Mouse (Mus musculus) lung, embryonic 16.5 days (tissue): Measurements from ENCODE around the gene Dennd4a. TPM values are rescaled to one million over a fixed set of nuclear protein-coding genes. Genes with fewer than 3 reads are reported as not detected.

ENCODE experiments used
- ATAC-seq: fragments of 200-750 bp; cut with Nextera tagmentation; 2 replicates; pipeline ENCODE4 v1.8.0; 2017; ENCODE audit warnings: low read depth, mild to moderate bottlenecking, moderate library complexity
- H3K27ac ChIP-seq: fragments of 300-500 bp; sonication (generic); 2 replicates; pipeline ENCODE4 v1.5.1; 2014; ENCODE audit warnings: mild to moderate bottlenecking, control low read depth, low read length
- H3K27me3 ChIP-seq: fragments of 300-500 bp; sonication (generic); 2 replicates; pipeline ENCODE4 v1.6.1; 2014; ENCODE audit warnings: low read depth, low read length, mixed read lengths; ENCODE audit not compliant: control insufficient read depth, insufficient read depth
- H3K36me3 ChIP-seq: fragments of 300-500 bp; sonication (generic); 2 replicates; pipeline ENCODE4 v1.6.1; 2014; ENCODE audit warnings: low read length; ENCODE audit not compliant: control insufficient read depth, insufficient read depth
- H3K4me1 ChIP-seq: fragments of 300-500 bp; sonication (generic); replicated peaks from 2 replicates; pipeline ENCODE4 v1.6.1; 2014; ENCODE audit warnings: low read length, mixed read lengths; ENCODE audit not compliant: control insufficient read depth, insufficient read depth
- H3K4me2 ChIP-seq: fragments of 300-500 bp; sonication (generic); 2 replicates; pipeline ENCODE4 v1.6.1; 2014; ENCODE audit warnings: low read depth, low read length, control low read depth
- H3K4me3 ChIP-seq: fragments of 300-500 bp; sonication (generic); 2 replicates; pipeline ENCODE4 v1.5.1; 2014; ENCODE audit warnings: mild to moderate bottlenecking, low read length, control low read depth
- H3K9ac ChIP-seq: fragments of 300-500 bp; sonication (generic); 2 replicates; pipeline ENCODE4 v1.6.1; 2014; ENCODE audit warnings: low read length, control low read depth
- H3K9me3 ChIP-seq: fragments of 300-500 bp; sonication (generic); 2 replicates; pipeline ENCODE4 v1.6.1; 2016; ENCODE audit warnings: low read length; ENCODE audit not compliant: control insufficient read depth
- WGBS: fragments of 180-500 bp; shearing (Covaris S2); extraction: QIAGEN DNeasy Blood & Tissue Kit; methylation state at CpG from one replicate; pipeline ENCODE4 v1.1.7; 2014; 5-methylcytosine and 5-hydroxymethylcytosine counted together
- polyA plus RNA-seq: library from polyadenylated mRNA; unstranded; fragments of >200 nt; fragmentation: Nextera tagmentation; extraction: Ambion mirVana; gene quantifications from 2 replicates; pipeline ENCODE4 v1.2.1, GENCODE M21; 2015

The Dennd4a gene
- polyA plus RNA-seq, 1 experiment from 2014 or later, result 9.0 TPM

DNA sequence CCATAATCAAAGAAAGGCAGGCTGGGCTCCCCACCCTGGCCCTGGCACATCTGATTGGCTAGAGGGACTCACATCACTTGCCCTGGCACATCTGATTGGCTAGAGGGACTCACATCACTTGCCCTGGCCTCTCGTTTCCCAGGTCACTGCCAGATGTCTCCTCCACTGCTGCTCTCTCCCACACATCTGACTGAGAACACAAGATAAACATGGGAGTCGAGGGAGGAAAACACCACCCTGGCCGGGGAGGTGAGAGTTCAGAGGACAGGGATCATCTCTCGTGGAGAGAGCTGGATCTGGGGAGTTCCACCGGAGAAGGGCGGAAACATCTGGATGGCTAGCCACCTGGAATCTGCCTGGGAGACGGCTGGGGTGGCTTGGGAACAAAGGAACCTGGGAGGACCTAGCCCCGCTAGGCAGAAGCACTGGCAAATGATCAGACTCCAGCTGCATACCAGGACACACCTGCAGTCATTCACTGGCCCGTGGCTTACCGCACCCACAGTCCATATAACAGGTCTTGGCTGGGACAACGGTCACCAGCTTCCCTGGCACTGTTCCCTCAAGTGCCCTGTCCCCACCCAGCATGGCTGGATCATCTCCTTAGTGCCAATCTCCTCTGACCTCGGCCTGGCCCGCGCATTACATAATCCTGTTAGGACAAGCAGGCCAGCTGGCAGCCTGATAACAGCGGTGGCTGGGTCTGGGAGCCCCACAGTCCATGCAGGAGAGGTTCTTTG, 123.0 kb downstream of the Dennd4a start:
- 31% methylated on average over 15 of the region's 15 CpGs for WGBS
- Histone ChIP-seq H3K4me2 (no peak overlapping the region), H3K9me3 (no peaks in the 10 kb centered on the region), H3K36me3 (no peaks in the 10 kb centered on the region), H3K9ac (no peak overlapping the region), H3K27me3 (no peaks in the 10 kb centered on the region), H3K4me1 (peaks cover 7% of the 10 kb centered on the region), H3K27ac (peak overlapping the region; percentile 12; the same call in 1 of the 2 replicates), H3K4me3 (no peak overlapping the region)
- ATAC-seq, result peak; percentile 39

DNA sequence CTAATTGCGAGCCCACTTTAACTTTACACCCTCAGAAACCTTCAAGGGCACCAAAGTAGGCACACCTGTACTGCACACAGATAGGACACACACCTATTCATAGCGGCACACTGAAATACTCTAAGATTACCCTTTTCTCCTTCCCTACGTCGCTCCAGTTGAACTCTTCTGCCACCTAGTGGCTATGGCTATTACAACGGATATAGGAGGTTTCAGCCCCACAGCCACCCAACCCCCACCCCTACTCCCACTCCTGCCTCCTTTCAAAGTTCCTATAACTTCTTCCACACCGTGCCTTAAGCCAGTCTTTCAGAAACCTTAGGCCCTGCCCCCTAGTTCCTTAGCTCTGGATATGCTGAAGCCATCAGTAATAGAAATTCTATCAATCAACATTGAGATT, 125.4 kb downstream of the Dennd4a start:
- H3K4me1 ChIP-seq, result peaks cover 15% of the 10 kb centered on the region
- 10% methylated on average over 6 of the region's 6 CpGs for WGBS
- no peak overlapping the region for H3K4me2 ChIP-seq
- ATAC-seq, result no peak
- H3K4me3 ChIP-seq, result no peak overlapping the region
- H3K27me3 ChIP-seq, result no peaks in the 10 kb centered on the region
- no peak overlapping the region for H3K9ac ChIP-seq
- no peaks in the 10 kb centered on the region for H3K36me3 ChIP-seq
- no peaks in the 10 kb centered on the region for H3K9me3 ChIP-seq
- no peak overlapping the region for H3K27ac ChIP-seq

DNA sequence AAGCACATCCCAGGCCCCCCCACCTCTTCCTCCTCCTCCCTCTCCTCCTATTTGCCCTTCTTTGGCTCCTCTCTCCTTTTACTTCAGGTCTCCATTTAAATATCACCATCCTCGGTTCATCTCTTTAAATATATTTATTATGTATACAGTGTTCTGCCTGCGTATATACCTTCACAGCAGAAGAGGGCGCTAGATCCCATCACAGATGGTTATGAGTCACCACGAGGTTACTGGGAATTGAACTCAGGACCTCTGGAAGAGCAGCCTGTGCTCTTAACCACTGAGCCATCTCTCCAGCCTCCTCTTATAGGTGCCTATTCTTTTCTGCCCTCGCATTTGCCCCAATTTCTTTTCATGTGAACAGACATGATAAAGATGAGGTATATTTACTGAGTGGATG, 126.4 kb downstream of the Dennd4a start:
- Histone ChIP-seq H3K27me3 (no peaks in the 10 kb centered on the region), H3K27ac (no peak overlapping the region), H3K4me1 (peaks cover 17% of the 10 kb centered on the region), H3K9me3 (no peaks in the 10 kb centered on the region), H3K9ac (no peak overlapping the region), H3K4me3 (no peak overlapping the region), H3K4me2 (no peak overlapping the region), H3K36me3 (no peaks in the 10 kb centered on the region)
- WGBS, result 53% methylated on average over 5 of the region's 5 CpGs
- ATAC-seq, result no peak

- Histone ChIP-seq H3K4me1 (peaks cover 17% of the 10 kb centered on the region), H3K27me3 (no peaks in the 10 kb centered on the region), H3K4me2 (no peak overlapping the region), H3K4me3 (no peak overlapping the region), H3K27ac (no peak overlapping the region), H3K9ac (no peak overlapping the region), H3K9me3 (no peaks in the 10 kb centered on the region), H3K36me3 (no peaks in the 10 kb centered on the region)
- WGBS, result 65% methylated on average over 5 of the region's 5 CpGs
- no peak for ATAC-seq
Observed at GRCm38 (mm10) chr9:64938535-64938934, 127.4 kb downstream of the Dennd4a start.

GRCm38 (mm10) chr9:64939281-64939680, 128.1 kb downstream of the Dennd4a start:
- Histone ChIP-seq H3K9me3 (no peaks in the 10 kb centered on the region), H3K4me2 (no peak overlapping the region), H3K36me3 (no peaks in the 10 kb centered on the region), H3K4me1 (peaks cover 15% of the 10 kb centered on the region), H3K27me3 (no peaks in the 10 kb centered on the region), H3K27ac (no peak overlapping the region), H3K9ac (0 out of 2 replicates have a peak overlapping the region, but pooled peaks have one; percentile 5), H3K4me3 (no peak overlapping the region)
- WGBS, result 40% methylated on average over 4 of the region's 4 CpGs
- ATAC-seq, result no peak

DNA sequence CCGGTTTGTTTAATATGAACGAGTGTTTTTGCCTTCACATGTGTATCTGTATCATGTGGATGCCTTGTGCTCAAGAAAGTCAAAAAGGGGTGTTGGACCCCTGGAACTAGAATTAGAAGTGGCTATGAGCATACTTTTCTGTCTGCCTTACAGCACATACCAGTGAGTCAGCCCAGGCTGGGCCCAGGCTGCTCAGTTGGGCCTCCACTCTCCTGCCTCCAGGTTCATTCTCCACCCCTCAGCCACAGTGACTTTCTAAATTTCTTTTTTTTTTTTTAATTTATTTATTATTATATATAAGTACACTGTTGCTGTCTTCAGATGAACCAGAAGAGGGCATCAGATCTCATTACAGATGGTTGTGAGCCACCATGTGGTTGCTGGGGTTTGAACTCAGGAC, 128.7 kb downstream of the Dennd4a start:
- Histone ChIP-seq H3K36me3 (no peaks in the 10 kb centered on the region), H3K4me2 (no peak overlapping the region), H3K9ac (no peak overlapping the region), H3K4me3 (no peak overlapping the region), H3K27me3 (no peaks in the 10 kb centered on the region), H3K9me3 (no peaks in the 10 kb centered on the region), H3K27ac (no peak overlapping the region), H3K4me1 (peaks cover 14% of the 10 kb centered on the region)
- 74% methylated on average over 2 of the region's 2 CpGs for WGBS
- no peak for ATAC-seq

- WGBS, result 35% methylated on average over 11 of the region's 11 CpGs
- ATAC-seq, result peak; percentile 29; the same call in 1 of the 2 replicates
Observed at GRCm38 (mm10) chr9:64940731-64941346, 129.7 kb downstream of the Dennd4a start.

DNA sequence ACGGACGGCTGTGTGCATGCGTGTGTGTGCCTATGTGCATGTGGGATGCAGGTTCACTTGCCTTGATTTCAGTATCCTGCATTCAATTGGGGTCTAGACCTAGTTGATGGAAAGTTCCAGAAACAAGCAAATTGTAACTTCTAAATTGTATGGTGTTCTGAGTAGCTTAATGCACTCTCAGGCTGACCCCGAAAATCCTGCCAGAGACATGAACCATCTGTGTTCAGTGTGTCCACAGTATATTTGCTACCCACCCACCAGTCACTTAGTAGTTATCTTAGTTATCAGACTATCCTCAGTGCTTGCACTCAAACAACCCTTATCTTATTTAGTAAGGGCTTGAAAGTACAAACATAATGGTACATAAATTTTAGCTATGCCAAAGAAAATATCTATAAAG, 130.5 kb downstream of the Dennd4a start:
- 61% methylated on average over 4 of the region's 4 CpGs for WGBS
- no peak overlapping the region for H3K9ac ChIP-seq
- H3K4me3 ChIP-seq, result no peak overlapping the region
- peak overlapping the region; percentile 77 for H3K27ac ChIP-seq
- H3K4me2 ChIP-seq, result no peak overlapping the region
- no peaks in the 10 kb centered on the region for H3K9me3 ChIP-seq
- ATAC-seq, result peak; percentile 56
- H3K27me3 ChIP-seq, result no peaks in the 10 kb centered on the region
- peaks cover 14% of the 10 kb centered on the region for H3K4me1 ChIP-seq
- H3K36me3 ChIP-seq, result no peaks in the 10 kb centered on the region

More at GRCm38 (mm10) chr9:64940731-64941346, 129.7 kb downstream of the Dennd4a start:
- Histone ChIP-seq H3K4me2 (no peak overlapping the region), H3K9me3 (no peaks in the 10 kb centered on the region), H3K9ac (0 out of 2 replicates have a peak overlapping the region, but pooled peaks have one; percentile 25), H3K27me3 (no peaks in the 10 kb centered on the region), H3K27ac (peak overlapping the region; percentile 77), H3K36me3 (no peaks in the 10 kb centered on the region), H3K4me3 (no peak overlapping the region), H3K4me1 (peaks cover 14% of the 10 kb centered on the region)

- no peak overlapping the region for H3K27ac ChIP-seq
- H3K9me3 ChIP-seq, result no peaks in the 10 kb centered on the region
- no peak overlapping the region for H3K4me2 ChIP-seq
- 38% methylated on average over 11 of the region's 11 CpGs for WGBS
- H3K9ac ChIP-seq, result no peak overlapping the region
- no peak overlapping the region for H3K4me3 ChIP-seq
- peaks cover 13% of the 10 kb centered on the region for H3K4me1 ChIP-seq
- no peaks in the 10 kb centered on the region for H3K27me3 ChIP-seq
- H3K36me3 ChIP-seq, result no peaks in the 10 kb centered on the region
- no peak for ATAC-seq
Observed at GRCm38 (mm10) chr9:64943997-64944396, 132.9 kb downstream of the Dennd4a start.
